Mouse (Mus musculus): ENCODE measurements around the gene Atp10a. TPM values are rescaled to one million over a fixed set of nuclear protein-coding genes. Genes with fewer than 3 reads are reported as not detected.

The Atp10a gene
- polyA plus RNA-seq, 1 experiment from 2014 or later, result 2.7 TPM

GRCm38 (mm10) chr7:58677111-58677805 lies 21.3 kb downstream of the Atp10a start:
- no peaks in the 10 kb centered on the region for H3K27me3 ChIP-seq (ENCODE audit: control insufficient read depth, insufficient read depth, low read length)
- H3K36me3 ChIP-seq (ENCODE audit: control insufficient read depth, insufficient read depth, low read length), result no peaks in the 10 kb centered on the region
- H3K4me2 ChIP-seq (ENCODE audit: low read depth, low read length, severe bottlenecking), result no peak overlapping the region
- no peaks in the 10 kb centered on the region; the same call in 1 of the 2 replicates for H3K9me3 ChIP-seq (ENCODE audit: control insufficient read depth, low read length)
- ATAC-seq (replicated peaks; ENCODE audit: low FRiP score) (no peak), DNase-seq (ENCODE audit: low spot score) (no peak)
- 78% methylated on average over 5 of the region's 5 CpGs for WGBS
- no peaks in the 10 kb centered on the region for H3K4me1 ChIP-seq (replicated peaks; ENCODE audit: control insufficient read depth, insufficient read depth, low read length)
- H3K4me3 ChIP-seq (ENCODE audit: low read depth, low read length), result no peak overlapping the region
- no peak overlapping the region for H3K27ac ChIP-seq (ENCODE audit: low read depth, low read length)
- no peak overlapping the region for H3K9ac ChIP-seq (ENCODE audit: low read length)

- ATAC-seq (replicated peaks; ENCODE audit: low FRiP score) (no peak), DNase-seq (ENCODE audit: low spot score) (no peak)
- H3K4me1 ChIP-seq (replicated peaks; ENCODE audit: control insufficient read depth, insufficient read depth, low read length), result no peaks in the 10 kb centered on the region; the same call in 1 of the 2 replicates
- no peaks in the 10 kb centered on the region for H3K9me3 ChIP-seq (ENCODE audit: control insufficient read depth, low read length)
- H3K27me3 ChIP-seq (ENCODE audit: control insufficient read depth, insufficient read depth, low read length), result no peaks in the 10 kb centered on the region
- no peak overlapping the region for H3K4me2 ChIP-seq (ENCODE audit: low read depth, low read length, severe bottlenecking)
- H3K27ac ChIP-seq (ENCODE audit: low read depth, low read length), result no peak overlapping the region
- WGBS, result 86% methylated on average over 1 of the region's 1 CpGs
- H3K4me3 ChIP-seq (ENCODE audit: low read depth, low read length), result no peak overlapping the region
- no peak overlapping the region for H3K9ac ChIP-seq (ENCODE audit: low read length)
- no peaks in the 10 kb centered on the region for H3K36me3 ChIP-seq (ENCODE audit: control insufficient read depth, insufficient read depth, low read length)
Observed at GRCm38 (mm10) chr7:58685967-58686366, 30.0 kb downstream of the Atp10a start.

DNA sequence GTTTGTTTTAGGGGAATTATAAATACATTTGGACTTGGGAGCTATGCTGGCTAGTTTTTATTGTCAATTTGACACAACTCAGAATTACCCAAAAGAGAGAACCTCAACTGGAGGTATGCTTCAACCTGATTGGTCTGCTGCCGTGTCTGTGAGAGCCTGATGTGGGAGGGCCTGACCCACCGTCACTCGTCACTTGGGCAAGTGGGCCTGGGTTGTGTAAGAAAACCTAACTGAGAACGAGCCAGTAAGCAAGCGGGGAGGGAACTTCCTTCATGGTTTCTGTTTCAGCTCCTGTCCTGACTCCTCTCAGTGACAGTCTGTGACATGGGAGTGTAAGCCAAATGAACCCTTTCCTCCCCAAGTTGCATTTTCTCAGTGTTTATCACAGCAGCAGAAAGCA lies 30.6 kb downstream of the Atp10a start:
- no peaks in the 10 kb centered on the region for H3K36me3 ChIP-seq (ENCODE audit: control insufficient read depth, insufficient read depth, low read length)
- H3K9me3 ChIP-seq (ENCODE audit: control insufficient read depth, low read length), result no peaks in the 10 kb centered on the region
- H3K4me3 ChIP-seq (ENCODE audit: low read depth, low read length), result no peak overlapping the region
- DNase-seq (ENCODE audit: low spot score), result no peak
- no peak overlapping the region for H3K4me2 ChIP-seq (ENCODE audit: low read depth, low read length, severe bottlenecking)
- H3K9ac ChIP-seq (ENCODE audit: low read length), result no peak overlapping the region
- no peaks in the 10 kb centered on the region; the same call in 1 of the 2 replicates for H3K4me1 ChIP-seq (replicated peaks; ENCODE audit: control insufficient read depth, insufficient read depth, low read length)
- no peak overlapping the region for H3K27ac ChIP-seq (ENCODE audit: low read depth, low read length)
- H3K27me3 ChIP-seq (ENCODE audit: control insufficient read depth, insufficient read depth, low read length), result no peaks in the 10 kb centered on the region
- WGBS, result 91% methylated on average over 5 of the region's 5 CpGs
- no peak for ATAC-seq (replicated peaks; ENCODE audit: low FRiP score)

DNA sequence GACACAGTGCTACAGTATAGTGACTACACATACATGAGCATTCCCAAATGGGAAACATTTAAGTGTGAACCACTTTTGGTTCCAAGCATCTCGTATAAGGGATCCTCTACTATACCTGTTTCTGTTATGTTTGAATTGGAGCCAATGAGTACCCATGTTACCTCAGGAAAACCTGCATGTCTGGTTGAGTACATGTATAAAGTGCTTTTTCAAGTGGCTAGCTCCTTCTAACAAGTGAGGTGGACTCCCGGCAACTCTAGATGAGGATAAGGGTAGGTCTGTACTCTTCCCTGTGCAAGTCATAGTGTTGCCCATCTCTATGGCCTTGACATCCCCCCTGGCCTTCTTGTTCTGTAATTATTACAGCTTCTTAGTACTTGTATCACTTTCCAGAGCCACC lies 31.0 kb downstream of the Atp10a start:
- Histone ChIP-seq H3K4me1 (replicated peaks; ENCODE audit: control insufficient read depth, insufficient read depth, low read length) (no peaks in the 10 kb centered on the region; the same call in 1 of the 2 replicates), H3K9me3 (ENCODE audit: control insufficient read depth, low read length) (no peaks in the 10 kb centered on the region), H3K27me3 (ENCODE audit: control insufficient read depth, insufficient read depth, low read length) (no peaks in the 10 kb centered on the region), H3K4me3 (ENCODE audit: low read depth, low read length) (no peak overlapping the region), H3K36me3 (ENCODE audit: control insufficient read depth, insufficient read depth, low read length) (no peaks in the 10 kb centered on the region), H3K27ac (ENCODE audit: low read depth, low read length) (no peak overlapping the region), H3K9ac (ENCODE audit: low read length) (no peak overlapping the region), H3K4me2 (ENCODE audit: low read depth, low read length, severe bottlenecking) (no peak overlapping the region)
- no peak for DNase-seq (ENCODE audit: low spot score)
- 91% methylated on average over 2 of the region's 2 CpGs for WGBS
- ATAC-seq (replicated peaks; ENCODE audit: low FRiP score), result no peak

DNA sequence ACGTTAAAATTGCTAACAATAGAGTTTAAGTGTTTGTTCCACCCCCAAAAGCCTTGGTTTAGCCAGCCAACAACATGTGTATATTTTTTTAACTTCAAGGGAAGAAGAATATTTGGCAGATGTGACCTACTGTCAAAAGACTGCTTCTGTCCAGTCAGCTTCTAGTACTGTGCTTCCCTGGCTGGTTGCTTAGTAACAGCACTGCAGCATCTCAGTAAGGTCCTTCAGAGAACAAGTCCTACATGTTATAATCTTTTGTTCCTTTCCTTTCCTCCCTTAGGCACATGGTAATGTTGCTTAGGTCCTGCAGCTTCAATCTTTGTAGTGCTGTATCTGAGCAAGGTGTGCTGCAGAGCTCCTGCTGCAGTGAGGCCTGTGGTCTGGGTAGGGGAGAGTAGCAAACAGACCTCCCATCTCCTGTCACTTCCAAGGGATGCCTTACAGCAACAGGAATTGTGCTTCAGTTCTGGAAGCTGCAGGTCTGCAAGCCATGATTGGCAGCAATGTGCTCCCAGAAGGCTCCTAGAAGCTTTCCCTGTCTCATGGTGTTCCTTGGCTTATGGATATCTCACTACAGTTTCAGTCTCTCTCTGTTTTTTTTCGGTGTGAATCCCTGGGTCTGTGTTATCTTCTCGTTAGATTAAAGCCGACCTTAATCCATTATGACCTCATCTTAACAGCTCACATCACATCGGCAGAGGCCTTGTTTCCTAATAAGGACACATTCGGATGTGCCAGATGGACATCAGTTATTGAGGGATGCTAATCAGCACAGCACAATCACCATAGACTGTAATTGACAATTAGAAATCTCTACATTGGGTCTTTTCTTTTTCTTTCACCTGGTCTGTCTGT lies 34.3 kb downstream of the Atp10a start:
- WGBS, result 67% methylated on average over 6 of the region's 6 CpGs
- no peak for ATAC-seq (replicated peaks; ENCODE audit: low FRiP score)
- H3K9ac ChIP-seq (ENCODE audit: low read length), result no peak overlapping the region
- no peak overlapping the region for H3K27ac ChIP-seq (ENCODE audit: low read depth, low read length)
- H3K4me1 ChIP-seq (replicated peaks; ENCODE audit: control insufficient read depth, insufficient read depth, low read length), result no peaks in the 10 kb centered on the region; the same call in 1 of the 2 replicates
- no peak overlapping the region for H3K4me3 ChIP-seq (ENCODE audit: low read depth, low read length)
- no peak for DNase-seq (ENCODE audit: low spot score)
- no peaks in the 10 kb centered on the region for H3K9me3 ChIP-seq (ENCODE audit: control insufficient read depth, low read length)
- H3K36me3 ChIP-seq (ENCODE audit: control insufficient read depth, insufficient read depth, low read length), result no peaks in the 10 kb centered on the region
- no peaks in the 10 kb centered on the region for H3K27me3 ChIP-seq (ENCODE audit: control insufficient read depth, insufficient read depth, low read length)
- no peak overlapping the region for H3K4me2 ChIP-seq (ENCODE audit: low read depth, low read length, severe bottlenecking)

DNA sequence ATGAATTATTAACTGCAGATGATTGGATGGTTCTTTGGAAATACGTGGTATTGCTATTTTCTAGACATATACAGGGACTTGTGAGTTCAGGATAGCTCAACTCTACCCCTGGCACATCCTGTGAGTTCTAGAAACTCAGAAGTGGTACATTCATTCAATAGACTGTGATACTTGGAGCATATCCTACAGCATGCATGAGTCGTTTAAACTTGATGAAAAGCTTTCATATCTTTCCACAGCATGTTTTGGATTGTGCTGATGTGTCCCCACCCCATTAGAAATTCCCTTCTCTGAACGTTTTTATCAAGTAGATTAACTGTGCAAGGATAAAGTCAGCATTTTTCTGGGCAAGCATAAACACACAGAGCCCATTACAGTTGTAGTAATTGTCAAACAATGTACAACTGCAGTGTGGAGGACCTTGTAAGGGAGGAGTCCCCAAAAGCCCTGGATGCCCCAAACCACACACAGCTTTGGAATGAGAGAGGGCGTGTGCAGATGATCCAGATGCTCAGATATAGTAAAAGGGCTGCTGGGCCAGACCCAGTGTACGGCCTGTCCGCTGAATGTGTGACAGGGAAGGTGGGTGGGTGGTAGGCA lies 35.1 kb downstream of the Atp10a start:
- H3K4me3 ChIP-seq (ENCODE audit: low read depth, low read length), result no peak overlapping the region
- DNase-seq (ENCODE audit: low spot score), result no peak

GRCm38 (mm10) chr7:58692704-58693103 lies 36.7 kb downstream of the Atp10a start:
- 81% methylated on average over 2 of the region's 2 CpGs for WGBS
- no peak overlapping the region for H3K4me2 ChIP-seq (ENCODE audit: low read depth, low read length, severe bottlenecking)
- DNase-seq (ENCODE audit: low spot score) (no peak), ATAC-seq (replicated peaks; ENCODE audit: low FRiP score) (no peak)
- no peaks in the 10 kb centered on the region for H3K27me3 ChIP-seq (ENCODE audit: control insufficient read depth, insufficient read depth, low read length)
- no peak overlapping the region for H3K4me3 ChIP-seq (ENCODE audit: low read depth, low read length)
- no peaks in the 10 kb centered on the region; the same call in 1 of the 2 replicates for H3K4me1 ChIP-seq (replicated peaks; ENCODE audit: control insufficient read depth, insufficient read depth, low read length)
- H3K36me3 ChIP-seq (ENCODE audit: control insufficient read depth, insufficient read depth, low read length), result no peaks in the 10 kb centered on the region
- no peaks in the 10 kb centered on the region for H3K9me3 ChIP-seq (ENCODE audit: control insufficient read depth, low read length)
- H3K27ac ChIP-seq (ENCODE audit: low read depth, low read length), result no peak overlapping the region
- H3K9ac ChIP-seq (ENCODE audit: low read length), result no peak overlapping the region

More for the DNA sequence above, 35.1 kb downstream of the Atp10a start:
- H3K9me3 ChIP-seq (ENCODE audit: control insufficient read depth, low read length), result no peaks in the 10 kb centered on the region
- H3K36me3 ChIP-seq (ENCODE audit: control insufficient read depth, insufficient read depth, low read length), result no peaks in the 10 kb centered on the region
- 81% methylated on average over 6 of the region's 6 CpGs for WGBS
- no peak overlapping the region for H3K9ac ChIP-seq (ENCODE audit: low read length)
- H3K4me1 ChIP-seq (replicated peaks; ENCODE audit: control insufficient read depth, insufficient read depth, low read length), result no peaks in the 10 kb centered on the region; the same call in 1 of the 2 replicates
- no peak overlapping the region for H3K27ac ChIP-seq (ENCODE audit: low read depth, low read length)
- ATAC-seq (replicated peaks; ENCODE audit: low FRiP score), result no peak
- no peak overlapping the region for H3K4me2 ChIP-seq (ENCODE audit: low read depth, low read length, severe bottlenecking)
- no peaks in the 10 kb centered on the region for H3K27me3 ChIP-seq (ENCODE audit: control insufficient read depth, insufficient read depth, low read length)

DNA sequence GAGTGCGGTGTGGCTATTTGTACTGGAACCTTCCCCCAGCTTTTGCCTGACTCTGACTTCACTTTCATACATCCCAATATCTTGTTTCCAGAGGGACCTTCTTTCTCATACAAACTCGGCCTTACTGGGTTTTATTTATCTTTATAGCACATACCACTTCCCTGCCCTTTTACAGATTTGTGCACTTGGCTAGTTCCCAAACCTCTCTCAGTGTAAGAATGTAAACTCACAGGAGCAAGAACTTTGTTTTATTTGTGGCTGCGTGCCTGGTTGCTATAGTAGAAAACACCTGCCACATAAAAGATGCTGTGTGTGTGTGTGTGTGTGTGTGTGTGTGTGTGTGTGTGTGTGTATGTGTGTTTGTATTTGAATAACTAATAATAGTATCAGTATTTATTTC lies 37.4 kb downstream of the Atp10a start:
- Histone ChIP-seq H3K9ac (ENCODE audit: low read length) (no peak overlapping the region), H3K4me2 (ENCODE audit: low read depth, low read length, severe bottlenecking) (no peak overlapping the region), H3K4me1 (replicated peaks; ENCODE audit: control insufficient read depth, insufficient read depth, low read length) (no peaks in the 10 kb centered on the region; the same call in 1 of the 2 replicates), H3K9me3 (ENCODE audit: control insufficient read depth, low read length) (no peaks in the 10 kb centered on the region), H3K36me3 (ENCODE audit: control insufficient read depth, insufficient read depth, low read length) (no peaks in the 10 kb centered on the region), H3K27ac (ENCODE audit: low read depth, low read length) (no peak overlapping the region), H3K27me3 (ENCODE audit: control insufficient read depth, insufficient read depth, low read length) (no peaks in the 10 kb centered on the region), H3K4me3 (ENCODE audit: low read depth, low read length) (no peak overlapping the region)
- ATAC-seq (replicated peaks; ENCODE audit: low FRiP score) (no peak), DNase-seq (ENCODE audit: low spot score) (no peak)
- WGBS, result 85% methylated on average over 3 of the region's 3 CpGs

Data from forebrain, embryonic 11.5 days (tissue).